Mouse (Mus musculus): Measurements from ENCODE around the gene Ubox5. TPM values are rescaled to one million over a fixed set of nuclear protein-coding genes. Genes with fewer than 3 reads are reported as not detected.

Gene Ubox5
- polyA plus RNA-seq (2015; fragmentation: Nextera tagmentation; extraction: Ambion mirVana) = 2.6 TPM in 2 replicates

- H3K9me3 ChIP-seq (ENCODE audit: low read length) = no peaks in the 10 kb centered on the region
- H3K9ac ChIP-seq (replicated peaks) = peak within 1 kb of the TSS; percentile 96
- peak; percentile 91 for DNase-seq
- peak; percentile 89 for ATAC-seq
- WGBS (ENCODE audit: insufficient replicate concordance) = under 1% methylated on average over 25 of the region's 25 CpGs
- peak within 1 kb of the TSS; percentile 93 for H3K27ac ChIP-seq (ENCODE audit: low read depth)
- peak within 1 kb of the TSS; percentile 97 for H3K4me2 ChIP-seq (ENCODE audit: low read depth, low read length)
- TF ChIP-seq CTCF (IDR thresholded peaks at IDR 0.05; ENCODE audit: low read depth) (no peak), EP300 (IDR thresholded peaks at IDR 0.05; ENCODE audit: low read depth) (peak; percentile 74)
- H3K4me1 ChIP-seq (ENCODE audit: insufficient read depth) = peaks cover 13% of the 10 kb centered on the region
- H3K36me3 ChIP-seq (replicated peaks; ENCODE audit: insufficient read depth, low read length) = peaks cover 16% of the 10 kb centered on the region
- peak within 1 kb of the TSS; percentile 99 for H3K4me3 ChIP-seq (ENCODE audit: low read depth, low read length)
- peaks cover 14% of the 10 kb centered on the region for H3K27me3 ChIP-seq (ENCODE audit: insufficient read depth, low read length)
These were observed at the start of gene Ubox5, which contains the start of gene Fastkd5 for GRCm38 (mm10) chr2:130629839-130630203. Ubox5 (minus strand) TSS chr2:130630038. Fastkd5 (minus strand) TSS chr2:130630027.

DNA sequence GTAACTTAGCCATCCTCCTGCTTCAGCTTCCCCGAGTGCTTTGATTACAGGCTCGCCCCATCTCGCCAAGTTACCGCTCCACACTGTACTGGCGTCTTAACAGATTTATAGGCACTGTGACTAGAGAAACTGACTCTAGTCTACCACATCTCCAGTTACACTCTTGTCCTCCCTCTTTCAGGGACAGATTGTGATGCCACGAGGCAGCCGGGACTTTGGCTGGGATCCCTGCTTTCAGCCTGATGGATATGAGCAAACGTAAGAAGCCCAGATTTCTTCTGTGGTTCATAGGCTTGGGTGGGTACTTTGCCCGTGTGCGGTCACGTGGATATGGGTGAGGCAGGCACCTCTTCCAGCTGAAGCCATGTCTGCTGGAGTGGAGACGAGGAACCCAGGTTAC lies 49.3 kb upstream of the Ubox5 start:
- Histone ChIP-seq H3K27me3 (ENCODE audit: insufficient read depth, low read length) (no peaks in the 10 kb centered on the region), H3K4me1 (ENCODE audit: insufficient read depth) (no peaks in the 10 kb centered on the region), H3K27ac (ENCODE audit: low read depth) (no peak overlapping the region), H3K36me3 (replicated peaks; ENCODE audit: insufficient read depth, low read length) (peaks cover 66% of the 10 kb centered on the region), H3K4me3 (ENCODE audit: low read depth, low read length) (no peak overlapping the region), H3K9me3 (ENCODE audit: low read length) (no peaks in the 10 kb centered on the region), H3K4me2 (ENCODE audit: low read depth, low read length) (no peak overlapping the region), H3K9ac (replicated peaks) (no peak overlapping the region)
- WGBS (ENCODE audit: insufficient replicate concordance) = 91% methylated on average over 12 of the region's 12 CpGs
- DNase-seq (no peak), ATAC-seq (no peak)
- TF ChIP-seq EP300 (IDR thresholded peaks at IDR 0.05; ENCODE audit: low read depth) (no peak), CTCF (IDR thresholded peaks at IDR 0.05; ENCODE audit: low read depth) (no peak)

DNA sequence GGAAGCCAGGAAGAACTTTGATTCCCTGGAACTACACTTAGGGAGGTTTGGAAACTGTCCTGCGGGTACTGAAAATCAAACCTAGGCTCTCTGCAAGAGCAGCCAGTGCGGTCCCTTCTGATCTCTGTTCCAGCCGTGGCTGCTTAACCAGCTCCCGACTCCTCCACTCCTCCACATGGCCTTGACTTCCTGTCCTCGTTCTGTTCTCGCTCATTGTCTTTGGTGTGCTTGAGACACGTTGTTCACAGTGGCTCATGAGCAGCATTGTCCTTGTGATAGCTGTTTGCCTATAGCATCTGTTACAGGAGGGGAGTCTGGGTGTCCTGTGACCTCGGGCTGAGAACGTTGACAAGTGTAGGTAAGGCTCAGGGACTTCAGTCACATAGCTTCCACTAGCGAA lies 47.4 kb upstream of the Ubox5 start:
- no peaks in the 10 kb centered on the region for H3K4me1 ChIP-seq (ENCODE audit: insufficient read depth)
- TF ChIP-seq CTCF (IDR thresholded peaks at IDR 0.05; ENCODE audit: low read depth) = no peak
- no peak for TF ChIP-seq EP300 (IDR thresholded peaks at IDR 0.05; ENCODE audit: low read depth)
- ATAC-seq (no peak), DNase-seq (no peak)
- H3K27ac ChIP-seq (ENCODE audit: low read depth) = no peak overlapping the region
- H3K4me2 ChIP-seq (ENCODE audit: low read depth, low read length) = no peak overlapping the region
- H3K36me3 ChIP-seq (replicated peaks; ENCODE audit: insufficient read depth, low read length) = peaks cover 82% of the 10 kb centered on the region
- no peak overlapping the region for H3K9ac ChIP-seq (replicated peaks)
- H3K9me3 ChIP-seq (ENCODE audit: low read length) = no peaks in the 10 kb centered on the region
- H3K4me3 ChIP-seq (ENCODE audit: low read depth, low read length) = no peak overlapping the region
- 82% methylated on average over 10 of the region's 10 CpGs for WGBS (ENCODE audit: insufficient replicate concordance)
- H3K27me3 ChIP-seq (ENCODE audit: insufficient read depth, low read length) = no peaks in the 10 kb centered on the region

GRCm38 (mm10) chr2:130667559-130667958 lies 37.7 kb upstream of the Ubox5 start, which contains the start of gene Itpa:
Itpa (plus strand) TSS chr2:130667610.
- H3K4me3 ChIP-seq (ENCODE audit: low read depth, low read length) = peak within 1 kb of the TSS; percentile 85
- peak within 1 kb of the TSS; percentile 89 for H3K4me2 ChIP-seq (ENCODE audit: low read depth, low read length)
- peak; percentile 87 for DNase-seq
- H3K27ac ChIP-seq (ENCODE audit: low read depth) = peak within 1 kb of the TSS; percentile 82
- no peaks in the 10 kb centered on the region for H3K27me3 ChIP-seq (ENCODE audit: insufficient read depth, low read length)
- H3K4me1 ChIP-seq (ENCODE audit: insufficient read depth) = peaks cover 25% of the 10 kb centered on the region
- ATAC-seq = peak; percentile 61
- TF ChIP-seq EP300 (IDR thresholded peaks at IDR 0.05; ENCODE audit: low read depth) (no peak), CTCF (IDR thresholded peaks at IDR 0.05; ENCODE audit: low read depth) (peak; percentile 90)
- H3K9me3 ChIP-seq (ENCODE audit: low read length) = no peaks in the 10 kb centered on the region
- peak within 1 kb of the TSS; percentile 80 for H3K9ac ChIP-seq (replicated peaks)
- H3K36me3 ChIP-seq (replicated peaks; ENCODE audit: insufficient read depth, low read length) = peaks cover 12% of the 10 kb centered on the region
- WGBS (ENCODE audit: insufficient replicate concordance) = 2% methylated on average over 30 of the region's 31 CpGs

DNA sequence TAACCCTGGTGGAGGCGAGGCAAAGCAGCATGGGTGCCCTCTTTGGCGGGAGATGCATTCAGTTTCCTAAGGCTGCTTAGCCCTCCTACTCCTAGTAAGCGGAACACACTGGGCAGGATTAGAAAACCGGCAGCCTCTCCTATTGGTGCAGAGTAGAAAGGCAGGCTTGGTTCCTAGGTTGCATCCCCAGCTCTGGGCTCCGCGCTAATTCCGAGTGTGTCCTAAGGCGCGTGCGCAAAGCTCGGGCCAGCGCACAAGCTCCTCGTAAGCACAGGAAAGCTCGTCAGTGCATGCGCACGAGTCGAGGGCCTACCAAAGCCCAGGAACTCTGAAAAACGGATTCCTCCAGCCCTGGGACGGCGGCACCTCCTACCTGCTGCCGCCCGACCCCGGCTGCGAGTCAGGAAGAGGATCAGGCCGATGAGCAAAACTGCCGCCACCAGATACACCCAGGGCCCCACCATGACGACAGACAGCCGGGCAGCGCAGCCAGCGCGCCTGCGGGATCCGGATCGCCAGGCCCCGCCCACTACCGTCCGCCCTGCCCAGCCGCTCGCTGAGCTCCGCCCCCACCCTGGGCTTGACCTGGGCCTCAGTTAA lies 34.4 kb upstream of the Ubox5 start, which contains the start of gene Ddrgk1:
TSS of gene Ddrgk1 (minus strand) at position 558 of the 600 bp plus-strand sequence.
- H3K9me3 ChIP-seq (ENCODE audit: low read length) = no peaks in the 10 kb centered on the region
- WGBS (ENCODE audit: insufficient replicate concordance) = 1% methylated on average over 39 of the region's 40 CpGs
- peak within 1 kb of the TSS; percentile 96 for H3K27ac ChIP-seq (ENCODE audit: low read depth)
- DNase-seq = peak; percentile 94
- peaks cover 19% of the 10 kb centered on the region for H3K36me3 ChIP-seq (replicated peaks; ENCODE audit: insufficient read depth, low read length)
- peaks cover 25% of the 10 kb centered on the region for H3K4me1 ChIP-seq (ENCODE audit: insufficient read depth)
- H3K27me3 ChIP-seq (ENCODE audit: insufficient read depth, low read length) = no peaks in the 10 kb centered on the region
- ATAC-seq = peak; percentile 94
- TF ChIP-seq CTCF (IDR thresholded peaks at IDR 0.05; ENCODE audit: low read depth) (peak; percentile 34), EP300 (IDR thresholded peaks at IDR 0.05; ENCODE audit: low read depth) (no peak)
- H3K4me2 ChIP-seq (ENCODE audit: low read depth, low read length) = peak within 1 kb of the TSS; percentile 86
- H3K9ac ChIP-seq (replicated peaks) = peak within 1 kb of the TSS; percentile 84
- H3K4me3 ChIP-seq (ENCODE audit: low read depth, low read length) = peak within 1 kb of the TSS; percentile 57

DNA sequence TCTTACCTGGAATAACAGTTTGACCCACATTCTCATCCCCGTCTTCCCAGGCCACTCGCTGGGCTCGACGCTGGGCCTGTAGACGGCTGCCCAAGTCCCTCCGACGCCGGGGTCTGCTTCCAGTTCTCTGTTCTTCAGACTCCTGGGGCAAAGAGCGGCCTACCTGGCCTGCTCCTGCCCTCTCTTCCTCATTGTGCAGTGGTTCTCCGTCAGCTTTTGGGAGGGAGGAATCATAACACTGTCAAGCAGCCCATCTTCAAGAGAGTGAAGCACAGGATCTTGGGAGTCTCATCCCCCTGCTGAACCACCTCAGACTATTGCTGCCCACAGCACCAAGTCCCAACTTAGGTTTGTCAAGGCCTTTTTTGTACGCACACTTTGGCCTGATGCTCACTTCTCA lies 33.5 kb upstream of the Ubox5 start:
- Histone ChIP-seq H3K27ac (ENCODE audit: low read depth) (no peak overlapping the region), H3K36me3 (replicated peaks; ENCODE audit: insufficient read depth, low read length) (peaks cover 25% of the 10 kb centered on the region), H3K4me2 (ENCODE audit: low read depth, low read length) (peak overlapping the region; percentile 86), H3K9me3 (ENCODE audit: low read length) (no peaks in the 10 kb centered on the region), H3K9ac (replicated peaks) (peak overlapping the region; percentile 84), H3K27me3 (ENCODE audit: insufficient read depth, low read length) (no peaks in the 10 kb centered on the region), H3K4me3 (ENCODE audit: low read depth, low read length) (peak overlapping the region; percentile 57), H3K4me1 (ENCODE audit: insufficient read depth) (peaks cover 23% of the 10 kb centered on the region)
- no peak for TF ChIP-seq CTCF (IDR thresholded peaks at IDR 0.05; ENCODE audit: low read depth)
- no peak for TF ChIP-seq EP300 (IDR thresholded peaks at IDR 0.05; ENCODE audit: low read depth)
- ATAC-seq = no peak
- no peak for DNase-seq
- 90% methylated on average over 11 of the region's 11 CpGs for WGBS (ENCODE audit: insufficient replicate concordance)

Measured in liver, postnatal 0 days (tissue).